Mouse (Mus musculus): ENCODE data around the gene Myl6.
"Not testable (repeated sequence)": the region's sequence is repeated elsewhere in the genome, so short reads cannot be mapped to it uniquely, and the experiment has no call there.

The Myl6 gene

GRCm38 (mm10) chr10:128509831-128510230 lies 15.9 kb upstream of the Myl6 start:
- in situ Hi-C loops (cut with MboI): no loop called here

GRCm38 (mm10) chr10:128509203-128509602 lies 15.3 kb upstream of the Myl6 start:
- in situ Hi-C loops (cut with MboI): no loop called here

GRCm38 (mm10) chr10:128508260-128508659 lies 14.3 kb upstream of the Myl6 start:
- in situ Hi-C loops (cut with MboI): no loop called here

- in situ Hi-C loops (cut with MboI): no loop called here
Measured at GRCm38 (mm10) chr10:128505974-128506373, 12.0 kb upstream of the Myl6 start.

- in situ Hi-C loops (cut with MboI): not testable (repeated sequence)
Measured at GRCm38 (mm10) chr10:128505371-128505667, 11.4 kb upstream of the Myl6 start.

- in situ Hi-C loops (cut with MboI): no loop called here
Measured at GRCm38 (mm10) chr10:128504641-128505370, 10.9 kb upstream of the Myl6 start.

- in situ Hi-C loops (cut with MboI): no loop called here
Measured at GRCm38 (mm10) chr10:128504012-128504411, 10.1 kb upstream of the Myl6 start.

GRCm38 (mm10) chr10:128503532-128503931 lies 9.6 kb upstream of the Myl6 start:
- in situ Hi-C loops (cut with MboI): no loop called here

- in situ Hi-C loops (cut with MboI): no loop called here
Measured at GRCm38 (mm10) chr10:128502341-128502740, 8.4 kb upstream of the Myl6 start.

GRCm38 (mm10) chr10:128499116-128499671 lies 5.2 kb upstream of the Myl6 start:
- in situ Hi-C loops (cut with MboI): no loop called here

- in situ Hi-C loops (cut with MboI): no loop called here
Measured at GRCm38 (mm10) chr10:128498590-128498989, 4.6 kb upstream of the Myl6 start, which contains the start of gene Myl6b. Gene Myl6b, minus strand, starts transcription at chr10:128498685.

GRCm38 (mm10) chr10:128497134-128497737 lies 3.3 kb upstream of the Myl6 start:
- in situ Hi-C loops (cut with MboI): no loop called here

- in situ Hi-C loops (cut with MboI): no loop called here
Measured at GRCm38 (mm10) chr10:128496509-128497077, 2.6 kb upstream of the Myl6 start.

GRCm38 (mm10) chr10:128495903-128496302 lies 2.0 kb upstream of the Myl6 start:
- in situ Hi-C loops (cut with MboI): no loop called here

GRCm38 (mm10) chr10:128495270-128495669 lies 1.3 kb upstream of the Myl6 start:
- in situ Hi-C loops (cut with MboI): no loop called here

GRCm38 (mm10) chr10:128494667-128495245 lies 811 bp upstream of the Myl6 start:
- in situ Hi-C loops (cut with MboI): no loop called here

GRCm38 (mm10) chr10:128493319-128493694 lies 638 bp downstream of the Myl6 start:
- in situ Hi-C loops (cut with MboI): no loop called here

GRCm38 (mm10) chr10:128492633-128493311 lies 1.2 kb downstream of the Myl6 start:
- in situ Hi-C loops (cut with MboI): no loop called here

- in situ Hi-C loops (cut with MboI): not testable (repeated sequence)
Measured at GRCm38 (mm10) chr10:128492051-128492450, 1.9 kb downstream of the Myl6 start.

GRCm38 (mm10) chr10:128491495-128491894 lies 2.5 kb downstream of the Myl6 start:
- in situ Hi-C loops (cut with MboI): no loop called here

GRCm38 (mm10) chr10:128490912-128491311 lies 3.0 kb downstream of the Myl6 start:
- in situ Hi-C loops (cut with MboI): no loop called here

GRCm38 (mm10) chr10:128490232-128490631 lies 3.7 kb downstream of the Myl6 start:
- in situ Hi-C loops (cut with MboI): no loop called here

All from mature B cell (primary cell).